Mouse (Mus musculus) lung, embryonic 16.5 days (tissue): ENCODE data around the gene Cyp27b1. TPM values are rescaled to one million over a fixed set of nuclear protein-coding genes. Genes with fewer than 3 reads are reported as not detected.

Experiments used
- ATAC-seq: fragments of 200-750 bp; cut with Nextera tagmentation; 2 replicates; pipeline ENCODE4 v1.8.0; 2017; ENCODE audit warnings: low read depth, mild to moderate bottlenecking, moderate library complexity
- H3K27ac ChIP-seq: fragments of 300-500 bp; sonication (generic); 2 replicates; pipeline ENCODE4 v1.5.1; 2014; ENCODE audit warnings: mild to moderate bottlenecking, control low read depth, low read length
- H3K27me3 ChIP-seq: fragments of 300-500 bp; sonication (generic); 2 replicates; pipeline ENCODE4 v1.6.1; 2014; ENCODE audit warnings: low read depth, low read length, mixed read lengths; ENCODE audit not compliant: control insufficient read depth, insufficient read depth
- H3K36me3 ChIP-seq: fragments of 300-500 bp; sonication (generic); 2 replicates; pipeline ENCODE4 v1.6.1; 2014; ENCODE audit warnings: low read length; ENCODE audit not compliant: control insufficient read depth, insufficient read depth
- H3K4me1 ChIP-seq: fragments of 300-500 bp; sonication (generic); replicated peaks from 2 replicates; pipeline ENCODE4 v1.6.1; 2014; ENCODE audit warnings: low read length, mixed read lengths; ENCODE audit not compliant: control insufficient read depth, insufficient read depth
- H3K4me2 ChIP-seq: fragments of 300-500 bp; sonication (generic); 2 replicates; pipeline ENCODE4 v1.6.1; 2014; ENCODE audit warnings: low read depth, low read length, control low read depth
- H3K4me3 ChIP-seq: fragments of 300-500 bp; sonication (generic); 2 replicates; pipeline ENCODE4 v1.5.1; 2014; ENCODE audit warnings: mild to moderate bottlenecking, low read length, control low read depth
- H3K9ac ChIP-seq: fragments of 300-500 bp; sonication (generic); 2 replicates; pipeline ENCODE4 v1.6.1; 2014; ENCODE audit warnings: low read length, control low read depth
- H3K9me3 ChIP-seq: fragments of 300-500 bp; sonication (generic); 2 replicates; pipeline ENCODE4 v1.6.1; 2016; ENCODE audit warnings: low read length; ENCODE audit not compliant: control insufficient read depth
- WGBS: fragments of 180-500 bp; shearing (Covaris S2); extraction: QIAGEN DNeasy Blood & Tissue Kit; methylation state at CpG from one replicate; pipeline ENCODE4 v1.1.7; 2014; 5-methylcytosine and 5-hydroxymethylcytosine counted together
- polyA plus RNA-seq: library from polyadenylated mRNA; unstranded; fragments of >200 nt; fragmentation: Nextera tagmentation; extraction: Ambion mirVana; gene quantifications from 2 replicates; pipeline ENCODE4 v1.2.1, GENCODE M21; 2015

Gene Cyp27b1
- 0.11 and 0.38 TPM in 2 replicates for polyA plus RNA-seq

GRCm38 (mm10) chr10:127047954-127048353 lies at the start of gene Cyp27b1:
Gene Cyp27b1, plus strand, starts transcription at chr10:127048250.
- ATAC-seq: no peak
- no peaks in the 10 kb centered on the region for H3K9me3 ChIP-seq
- peak within 1 kb of the TSS; percentile 34 for H3K4me2 ChIP-seq
- H3K4me3 ChIP-seq: peak within 1 kb of the TSS; percentile 21
- H3K27me3 ChIP-seq: peaks cover 46% of the 10 kb centered on the region
- H3K4me1 ChIP-seq: peaks cover 3% of the 10 kb centered on the region
- H3K27ac ChIP-seq: no peak within 1 kb of the TSS
- H3K9ac ChIP-seq: no peak within 1 kb of the TSS
- peaks cover 2% of the 10 kb centered on the region; the same call in 1 of the 2 replicates for H3K36me3 ChIP-seq
- WGBS: 32% methylated on average over 5 of the region's 5 CpGs

- H3K9ac ChIP-seq: no peak within 1 kb of the TSS
- no peaks in the 10 kb centered on the region for H3K4me1 ChIP-seq
- H3K36me3 ChIP-seq: peaks cover 25% of the 10 kb centered on the region
- no peak within 1 kb of the TSS for H3K4me2 ChIP-seq
- H3K9me3 ChIP-seq: no peaks in the 10 kb centered on the region
- no peak within 1 kb of the TSS for H3K4me3 ChIP-seq
- H3K27ac ChIP-seq: no peak within 1 kb of the TSS
- WGBS: 82% methylated on average over 5 of the region's 5 CpGs
- no peaks in the 10 kb centered on the region for H3K27me3 ChIP-seq
- ATAC-seq: no peak
These were observed 47.5 kb upstream of the Cyp27b1 start, which contains the start of gene Avil for GRCm38 (mm10) chr10:127000529-127000928. Gene Avil, plus strand, starts transcription at chr10:127000709.

- Histone ChIP-seq H3K9me3 (no peaks in the 10 kb centered on the region), H3K4me3 (no peak overlapping the region), H3K27ac (no peak overlapping the region), H3K4me1 (no peaks in the 10 kb centered on the region), H3K36me3 (peaks cover 20% of the 10 kb centered on the region), H3K27me3 (no peaks in the 10 kb centered on the region), H3K4me2 (no peak overlapping the region), H3K9ac (no peak overlapping the region)
- no peak for ATAC-seq
- WGBS: 72% methylated on average over 9 of the region's 9 CpGs
These were observed 46.8 kb upstream of the Cyp27b1 start for GRCm38 (mm10) chr10:127001297-127001696.

- no peak for ATAC-seq
- 83% methylated on average over 1 of the region's 1 CpGs for WGBS
- H3K4me3 ChIP-seq: no peak overlapping the region
These were observed 46.0 kb upstream of the Cyp27b1 start for GRCm38 (mm10) chr10:127002056-127002455.

GRCm38 (mm10) chr10:127002765-127003164 lies 45.3 kb upstream of the Cyp27b1 start:
- no peak for ATAC-seq
- WGBS: 80% methylated on average over 5 of the region's 5 CpGs
- Histone ChIP-seq H3K36me3 (peaks cover 13% of the 10 kb centered on the region), H3K9ac (no peak overlapping the region), H3K9me3 (no peaks in the 10 kb centered on the region), H3K4me1 (no peaks in the 10 kb centered on the region), H3K4me2 (no peak overlapping the region), H3K4me3 (no peak overlapping the region), H3K27ac (no peak overlapping the region), H3K27me3 (no peaks in the 10 kb centered on the region)

More at GRCm38 (mm10) chr10:127002056-127002455, 46.0 kb upstream of the Cyp27b1 start:
- H3K9me3 ChIP-seq: no peaks in the 10 kb centered on the region
- no peak overlapping the region for H3K27ac ChIP-seq
- H3K4me1 ChIP-seq: no peaks in the 10 kb centered on the region
- H3K36me3 ChIP-seq: peaks cover 20% of the 10 kb centered on the region
- H3K27me3 ChIP-seq: no peaks in the 10 kb centered on the region
- no peak overlapping the region for H3K9ac ChIP-seq
- H3K4me2 ChIP-seq: no peak overlapping the region

- H3K9ac ChIP-seq: no peak overlapping the region
- peaks cover 8% of the 10 kb centered on the region for H3K36me3 ChIP-seq
- no peak overlapping the region for H3K4me2 ChIP-seq
- H3K9me3 ChIP-seq: no peaks in the 10 kb centered on the region
- H3K4me1 ChIP-seq: no peaks in the 10 kb centered on the region
- no peak overlapping the region for H3K27ac ChIP-seq
- H3K4me3 ChIP-seq: no peak overlapping the region
- 81% methylated on average over 8 of the region's 8 CpGs for WGBS
- ATAC-seq: no peak
- no peaks in the 10 kb centered on the region for H3K27me3 ChIP-seq
These were observed 44.7 kb upstream of the Cyp27b1 start for GRCm38 (mm10) chr10:127003334-127003733.

- H3K9me3 ChIP-seq: no peaks in the 10 kb centered on the region
- 80% methylated on average over 7 of the region's 7 CpGs for WGBS
- H3K27ac ChIP-seq: no peak overlapping the region
- H3K9ac ChIP-seq: no peak overlapping the region
- H3K4me1 ChIP-seq: no peaks in the 10 kb centered on the region
- H3K4me3 ChIP-seq: no peak overlapping the region
- ATAC-seq: no peak
- H3K36me3 ChIP-seq: peaks cover 5% of the 10 kb centered on the region; the same call in 1 of the 2 replicates
- H3K4me2 ChIP-seq: no peak overlapping the region
- no peaks in the 10 kb centered on the region for H3K27me3 ChIP-seq
These were observed 44.2 kb upstream of the Cyp27b1 start for GRCm38 (mm10) chr10:127003806-127004205.

GRCm38 (mm10) chr10:127016488-127016887 lies 31.6 kb upstream of the Cyp27b1 start:
- H3K27ac ChIP-seq: no peak overlapping the region

GRCm38 (mm10) chr10:127017071-127017470 lies 31.0 kb upstream of the Cyp27b1 start:
- Histone ChIP-seq H3K9ac (no peak overlapping the region), H3K27me3 (no peaks in the 10 kb centered on the region), H3K4me1 (no peaks in the 10 kb centered on the region), H3K36me3 (0 out of 2 replicates have a peak, but pooled peaks cover 3% of the 10 kb centered on the region), H3K27ac (no peak overlapping the region), H3K4me3 (no peak overlapping the region), H3K9me3 (no peaks in the 10 kb centered on the region), H3K4me2 (no peak overlapping the region)
- WGBS: 18% methylated on average over 2 of the region's 2 CpGs
- no peak for ATAC-seq

More at GRCm38 (mm10) chr10:127016488-127016887, 31.6 kb upstream of the Cyp27b1 start:
- no peak for ATAC-seq
- H3K4me1 ChIP-seq: no peaks in the 10 kb centered on the region
- no peak overlapping the region for H3K4me2 ChIP-seq
- H3K9me3 ChIP-seq: no peaks in the 10 kb centered on the region
- no peaks in the 10 kb centered on the region for H3K36me3 ChIP-seq
- H3K4me3 ChIP-seq: no peak overlapping the region
- 46% methylated on average over 5 of the region's 5 CpGs for WGBS
- no peaks in the 10 kb centered on the region for H3K27me3 ChIP-seq
- no peak overlapping the region for H3K9ac ChIP-seq

- no peaks in the 10 kb centered on the region for H3K27me3 ChIP-seq
- H3K27ac ChIP-seq: no peak overlapping the region
- 76% methylated on average over 16 of the region's 16 CpGs for WGBS
- no peaks in the 10 kb centered on the region for H3K4me1 ChIP-seq
- no peaks in the 10 kb centered on the region for H3K9me3 ChIP-seq
- H3K36me3 ChIP-seq: peaks cover 6% of the 10 kb centered on the region
- no peak overlapping the region for H3K4me2 ChIP-seq
- H3K4me3 ChIP-seq: no peak overlapping the region
- ATAC-seq: no peak
- H3K9ac ChIP-seq: no peak overlapping the region
These were observed 29.6 kb upstream of the Cyp27b1 start for GRCm38 (mm10) chr10:127018422-127018821.
